Mouse (Mus musculus) fat pad, adult 2 months (tissue): ENCODE measurements around the gene Mapk1.

Experiments
- DNase-seq: peaks from one replicate; pipeline ENCODE4 v3.0.0-alpha.2; 2011; ENCODE audit warnings: low read depth, low spot score; ENCODE audit errors: extremely low read depth

The Mapk1 gene

GRCm38 (mm10) chr16:17078101-17078500 lies 94.9 kb downstream of the Mapk1 start:
- DNase-seq: no peak

GRCm38 (mm10) chr16:17082121-17082792 lies 99.1 kb downstream of the Mapk1 start:
- DNase-seq: no peak

- no peak for DNase-seq
These were observed 102.5 kb downstream of the Mapk1 start for GRCm38 (mm10) chr16:17085636-17086035.

- no peak for DNase-seq
These were observed 103.1 kb downstream of the Mapk1 start for GRCm38 (mm10) chr16:17086241-17086640.

GRCm38 (mm10) chr16:17086669-17087193 lies 103.5 kb downstream of the Mapk1 start:
- no peak for DNase-seq

- no peak for DNase-seq
These were observed 105.2 kb downstream of the Mapk1 start for GRCm38 (mm10) chr16:17088346-17088745.

- DNase-seq: no peak
These were observed 113.8 kb downstream of the Mapk1 start for GRCm38 (mm10) chr16:17096938-17097337.
